Mouse (Mus musculus) liver, postnatal 0 days (tissue): ENCODE measurements around the gene Lcat. TPM values are rescaled to one million over a fixed set of nuclear protein-coding genes. Genes with fewer than 3 reads are reported as not detected.

Source experiments
- ATAC-seq: fragments of 200-750 bp; cut with Nextera tagmentation; 2 replicates; pipeline ENCODE4 v1.8.0; 2017; ENCODE audit warnings: mild to moderate bottlenecking, moderate library complexity
- DNase-seq: peaks from one replicate; pipeline ENCODE4 v3.0.0-alpha.2; 2016
- H3K27ac ChIP-seq: fragments of 300-500 bp; sonication (generic); 2 replicates; pipeline ENCODE4 v1.5.1; 2014; ENCODE audit warnings: antibody characterized with exemption, moderate library complexity, mild to moderate bottlenecking, low read depth
- H3K27me3 ChIP-seq: fragments of 300-500 bp; sonication (generic); 2 replicates; pipeline ENCODE4 v1.6.1; 2014; ENCODE audit warnings: low read length, control low read depth, mixed read lengths; ENCODE audit not compliant: insufficient read depth
- H3K36me3 ChIP-seq: fragments of 300-500 bp; sonication (generic); replicated peaks from 2 replicates; pipeline ENCODE4 v1.6.1; 2014; ENCODE audit warnings: mild to moderate bottlenecking, control low read depth, low read length, moderate library complexity, mixed read lengths; ENCODE audit not compliant: insufficient read depth
- H3K4me1 ChIP-seq: fragments of 300-500 bp; sonication (generic); 2 replicates; pipeline ENCODE4 v1.6.1; 2014; ENCODE audit warnings: antibody characterized with exemption, mild to moderate bottlenecking, control low read depth; ENCODE audit not compliant: insufficient read depth
- H3K4me2 ChIP-seq: fragments of 300-500 bp; sonication (generic); 2 replicates; pipeline ENCODE4 v1.6.1; 2014; ENCODE audit warnings: low read depth, mild to moderate bottlenecking, low read length, moderate library complexity, mixed read lengths
- H3K4me3 ChIP-seq: fragments of 300-500 bp; sonication (generic); 2 replicates; pipeline ENCODE4 v1.5.1; 2014; ENCODE audit warnings: low read depth, low read length
- H3K9ac ChIP-seq: fragments of 300-500 bp; sonication (generic); replicated peaks from 2 replicates; pipeline ENCODE4 v1.6.1; 2014; ENCODE audit warnings: mild to moderate bottlenecking, moderate library complexity
- H3K9me3 ChIP-seq: fragments of 300-500 bp; sonication (generic); 2 replicates; pipeline ENCODE4 v1.6.1; 2016; ENCODE audit warnings: mild to moderate bottlenecking, control low read depth, low read length, mixed read lengths
- CTCF ChIP-seq: sonication (generic); IDR thresholded peaks from 2 replicates; pipeline ENCODE4 v1.5.1; 2016; ENCODE audit warnings: antibody characterized with exemption, low read depth
- EP300 ChIP-seq: IDR thresholded peaks from 2 replicates; pipeline ENCODE4 v1.6.1; 2016; ENCODE audit warnings: antibody characterized with exemption, low read depth, mild to moderate bottlenecking
- WGBS: fragments of 180-500 bp; shearing (Covaris S2); extraction: QIAGEN DNeasy Blood & Tissue Kit; methylation state at CpG from one replicate; pipeline ENCODE4 v1.1.7; 2014; ENCODE audit not compliant: insufficient replicate concordance; 5-methylcytosine and 5-hydroxymethylcytosine counted together
- polyA plus RNA-seq: library from polyadenylated mRNA; unstranded; fragments of >200 nt; fragmentation: Nextera tagmentation; extraction: Ambion mirVana; gene quantifications from 2 replicates; pipeline ENCODE4 v1.2.1, GENCODE M21; 2015

The Lcat gene
- polyA plus RNA-seq, 1 experiment from 2014 or later = 322 TPM

- H3K27ac ChIP-seq = no peak overlapping the region
- no peak for DNase-seq
- TF ChIP-seq CTCF = peak; percentile 29; the same call in 1 of the 2 replicates
- TF ChIP-seq EP300 = no peak
Observed at GRCm38 (mm10) chr8:105957813-105958212, 14.6 kb upstream of the Lcat start.

GRCm38 (mm10) chr8:105956556-105956955 lies 13.4 kb upstream of the Lcat start:
- H3K9ac ChIP-seq = no peak overlapping the region
- H3K4me3 ChIP-seq = no peak overlapping the region
- no peak overlapping the region for H3K4me2 ChIP-seq
- H3K27ac ChIP-seq = no peak overlapping the region
- ATAC-seq (no peak), DNase-seq (no peak)
- H3K27me3 ChIP-seq = no peaks in the 10 kb centered on the region
- WGBS = 81% methylated on average over 4 of the region's 4 CpGs
- TF ChIP-seq EP300 (no peak), CTCF (no peak)
- H3K36me3 ChIP-seq = peaks cover 10% of the 10 kb centered on the region
- no peaks in the 10 kb centered on the region for H3K9me3 ChIP-seq
- peaks cover 7% of the 10 kb centered on the region for H3K4me1 ChIP-seq

More at GRCm38 (mm10) chr8:105957813-105958212, 14.6 kb upstream of the Lcat start:
- Histone ChIP-seq H3K4me3 (no peak overlapping the region), H3K4me2 (no peak overlapping the region), H3K9me3 (no peaks in the 10 kb centered on the region), H3K4me1 (peaks cover 11% of the 10 kb centered on the region), H3K36me3 (peaks cover 3% of the 10 kb centered on the region), H3K9ac (no peak overlapping the region), H3K27me3 (no peaks in the 10 kb centered on the region)
- 69% methylated on average over 3 of the region's 4 CpGs for WGBS
- ATAC-seq = no peak

GRCm38 (mm10) chr8:105951057-105951659 lies 8.0 kb upstream of the Lcat start:
- Histone ChIP-seq H3K9ac (no peak overlapping the region), H3K27me3 (no peaks in the 10 kb centered on the region), H3K27ac (no peak overlapping the region), H3K36me3 (peaks cover 36% of the 10 kb centered on the region), H3K4me1 (0 out of 2 replicates have a peak, but pooled peaks cover 6% of the 10 kb centered on the region), H3K9me3 (no peaks in the 10 kb centered on the region), H3K4me2 (no peak overlapping the region), H3K4me3 (no peak overlapping the region)
- no peak for DNase-seq
- no peak for TF ChIP-seq EP300
- TF ChIP-seq CTCF = no peak
- ATAC-seq = no peak
- WGBS = 77% methylated on average over 7 of the region's 7 CpGs

- peak; percentile 71 for DNase-seq
- ATAC-seq = peak; percentile 57
- Histone ChIP-seq H3K9ac (no peak overlapping the region), H3K4me3 (no peak overlapping the region), H3K27ac (no peak overlapping the region), H3K9me3 (no peaks in the 10 kb centered on the region), H3K36me3 (peaks cover 43% of the 10 kb centered on the region), H3K4me2 (no peak overlapping the region), H3K27me3 (no peaks in the 10 kb centered on the region), H3K4me1 (0 out of 2 replicates have a peak, but pooled peaks cover 6% of the 10 kb centered on the region)
- no peak for TF ChIP-seq EP300
- TF ChIP-seq CTCF = no peak
- 59% methylated on average over 10 of the region's 10 CpGs for WGBS
Observed at GRCm38 (mm10) chr8:105949350-105949749, 6.2 kb upstream of the Lcat start.

GRCm38 (mm10) chr8:105942542-105942941 lies 640 bp downstream of the Lcat start:
- peak; percentile 71 for DNase-seq
- WGBS = 70% methylated on average over 5 of the region's 5 CpGs
- peaks cover 20% of the 10 kb centered on the region for H3K36me3 ChIP-seq
- peak overlapping the region; percentile 45 for H3K4me3 ChIP-seq
- no peaks in the 10 kb centered on the region for H3K9me3 ChIP-seq
- TF ChIP-seq EP300 = peak; percentile 80; the same call in 1 of the 2 replicates
- no peak for TF ChIP-seq CTCF
- peak overlapping the region; percentile 59 for H3K9ac ChIP-seq
- H3K27ac ChIP-seq = peak overlapping the region; percentile 94
- peaks cover 5% of the 10 kb centered on the region; the same call in 1 of the 2 replicates for H3K4me1 ChIP-seq
- ATAC-seq = peak; percentile 83
- no peaks in the 10 kb centered on the region for H3K27me3 ChIP-seq
- peak overlapping the region; percentile 67 for H3K4me2 ChIP-seq

GRCm38 (mm10) chr8:105942026-105942425 lies 1.2 kb downstream of the Lcat start:
- no peaks in the 10 kb centered on the region for H3K9me3 ChIP-seq
- H3K4me2 ChIP-seq = peak overlapping the region; percentile 67
- peak overlapping the region; percentile 94 for H3K27ac ChIP-seq
- no peaks in the 10 kb centered on the region for H3K27me3 ChIP-seq
- H3K9ac ChIP-seq = peak overlapping the region; percentile 57
- peak overlapping the region; percentile 45 for H3K4me3 ChIP-seq
- DNase-seq = peak; percentile 69
- peak; percentile 53 for ATAC-seq
- TF ChIP-seq EP300 (no peak), CTCF (no peak)
- WGBS = 73% methylated on average over 11 of the region's 11 CpGs
- H3K4me1 ChIP-seq = peaks cover 5% of the 10 kb centered on the region; the same call in 1 of the 2 replicates
- H3K36me3 ChIP-seq = peaks cover 17% of the 10 kb centered on the region
